Mouse (Mus musculus) layer of hippocampus, adult 18-20 months (tissue): ENCODE data around the gene Dcpp3. TPM values are rescaled to one million over a fixed set of nuclear protein-coding genes. Genes with fewer than 3 reads are reported as not detected.
"Not testable (repeated sequence)": the region's sequence is repeated elsewhere in the genome, so short reads cannot be mapped to it uniquely, and the experiment has no call there.

ENCODE experiments used
- DNase-seq, 2 experiments: peaks; one replicate each; pipeline ENCODE4 v3.0.0; 2022; ENCODE audit warnings: low spot score in 2 of 2
- long read RNA-seq: library from polyadenylated mRNA; stranded (forward); transcript quantifications from one replicate; pipeline ENCODE4 v2.0.0, GENCODE M21; 2021
- total RNA-seq, 2 experiments: library from RNA; stranded (reverse); gene quantifications; 2 replicates each; pipeline ENCODE4 v1.2.3; 2021

The Dcpp3 gene
- not detected for total RNA-seq
- long read RNA-seq: 0 reads

DNA sequence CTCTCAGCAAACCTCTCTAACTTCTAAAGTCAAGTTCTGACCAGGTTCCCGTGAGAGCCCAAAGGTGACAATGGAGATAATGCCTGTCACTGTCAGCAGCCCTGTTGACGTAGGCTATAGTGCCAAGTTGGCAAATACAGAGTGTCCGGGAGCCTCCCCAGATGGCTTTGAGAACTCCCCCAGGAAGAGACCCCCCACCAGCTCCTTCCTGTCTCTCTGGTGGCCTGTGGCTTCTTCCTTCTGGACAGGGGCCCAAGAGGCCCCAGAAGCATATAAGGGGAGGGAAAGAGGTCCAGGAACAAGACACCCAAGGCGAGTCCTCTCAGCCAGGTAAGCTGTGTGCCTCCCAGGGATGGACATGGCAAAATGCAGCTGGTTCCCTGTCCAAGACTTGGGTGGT is at the start of gene Dcpp3:
Gene Dcpp3, plus strand, starts transcription at position 301 of the 400 bp plus-strand sequence.
- DNase-seq: not testable (repeated sequence)

DNA sequence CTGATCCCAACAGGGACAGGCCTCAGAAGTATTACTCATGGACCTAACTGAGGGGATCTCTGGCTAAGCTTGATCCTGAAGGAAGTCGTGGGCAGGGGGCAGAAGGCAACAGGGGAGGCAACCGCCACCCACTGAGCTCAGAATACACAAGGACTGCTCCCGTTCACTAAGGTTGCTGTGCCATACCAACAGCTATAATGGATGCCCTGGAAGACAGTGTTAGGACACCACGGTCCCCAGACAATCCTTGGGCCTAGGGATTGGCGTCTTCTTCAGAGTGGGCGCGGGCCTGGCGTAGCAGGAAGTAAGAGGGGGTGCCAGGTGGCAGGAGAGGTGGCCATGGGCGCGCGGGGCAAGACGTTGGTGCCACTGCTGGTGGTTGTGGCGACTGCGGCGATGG is 49.5 kb upstream of the Dcpp3 start, which contains the start of gene Prss21:
Gene Prss21, plus strand, starts transcription at position 301 of the 400 bp plus-strand sequence.
- DNase-seq: no peak

DNA sequence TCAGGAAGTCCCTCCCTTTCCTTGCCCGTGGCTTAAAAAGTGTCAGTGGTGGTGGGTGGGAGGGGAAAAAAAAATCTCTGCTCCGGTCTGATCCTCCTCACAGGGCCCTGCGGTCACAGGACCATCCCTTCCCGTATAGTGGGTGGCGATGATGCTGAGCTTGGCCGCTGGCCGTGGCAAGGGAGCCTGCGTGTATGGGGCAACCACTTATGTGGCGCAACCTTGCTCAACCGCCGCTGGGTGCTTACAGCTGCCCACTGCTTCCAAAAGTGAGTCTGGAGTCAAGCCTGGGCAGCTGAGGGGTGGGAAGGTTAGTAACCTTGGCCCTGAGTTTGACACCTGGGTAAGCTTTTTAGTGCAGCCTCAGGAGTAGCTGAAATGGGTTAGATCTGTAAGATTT is 48.7 kb upstream of the Dcpp3 start:
- no peak for DNase-seq

DNA sequence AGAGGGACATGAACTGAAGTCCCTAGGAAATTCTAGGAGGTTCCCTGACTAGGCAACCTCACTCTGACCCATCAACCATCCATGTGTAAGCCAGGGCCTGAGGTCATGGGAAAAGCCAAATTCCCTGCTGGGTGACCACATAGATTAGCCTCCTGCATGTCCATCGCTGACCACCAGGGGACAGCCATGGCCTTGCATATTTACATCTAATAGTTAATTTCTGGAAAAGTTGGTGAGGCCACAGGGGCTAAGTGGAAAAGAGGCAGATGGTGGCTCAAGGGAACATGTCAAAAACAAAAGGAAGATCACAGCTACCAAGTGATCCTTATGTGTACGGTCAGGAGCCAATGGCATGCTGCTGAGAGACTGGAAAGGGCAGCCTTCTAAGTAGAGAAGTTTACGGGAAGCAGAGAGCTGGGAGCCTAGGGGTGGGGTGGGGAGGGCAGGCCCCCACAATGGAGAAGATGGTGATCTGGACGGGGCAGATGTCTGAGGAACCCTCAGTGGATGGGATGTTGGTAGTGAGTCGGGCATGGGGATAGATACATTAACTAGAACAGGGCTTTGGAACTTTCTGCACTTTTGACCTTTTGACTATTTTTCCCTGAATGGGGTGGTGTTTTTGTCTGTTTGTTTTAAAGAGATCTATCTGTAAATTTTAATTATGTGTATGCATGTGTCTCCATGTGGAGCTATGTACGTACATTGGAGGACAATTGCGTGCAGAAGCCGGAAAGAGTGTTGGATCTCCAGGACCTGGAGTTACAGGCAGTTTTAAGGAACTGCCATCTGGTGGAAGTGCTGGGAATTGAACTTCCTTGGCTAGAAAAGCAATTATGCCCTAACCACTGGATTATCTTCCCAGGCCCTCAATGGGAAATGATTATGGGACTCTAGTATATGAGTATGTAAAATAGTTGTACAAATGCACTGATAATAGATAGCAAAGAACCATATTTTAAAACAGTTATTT is 43.1 kb upstream of the Dcpp3 start:
- DNase-seq: peak in 1 of 2 experiments; percentile 50

DNA sequence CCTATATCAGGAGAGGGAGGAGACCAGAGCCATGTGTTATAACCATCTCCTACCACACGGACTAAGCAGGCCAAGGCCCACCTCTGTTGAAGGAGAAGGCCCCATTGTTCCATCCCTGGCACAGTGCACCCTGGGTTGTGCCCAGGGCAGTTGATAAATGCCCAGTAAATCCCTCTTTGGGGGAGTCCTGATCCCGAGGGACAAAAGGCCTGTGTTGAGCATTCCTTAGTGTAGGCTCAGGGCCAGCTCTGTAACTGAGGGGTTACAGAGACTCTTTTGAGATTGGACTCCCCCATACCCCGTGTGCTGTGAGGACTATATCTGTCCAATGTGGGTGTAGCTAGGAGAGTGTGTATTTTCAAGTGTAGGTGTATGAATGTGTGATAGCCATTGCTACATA is 40.5 kb upstream of the Dcpp3 start:
- peak in 1 of 2 experiments; percentile 24 for DNase-seq

DNA sequence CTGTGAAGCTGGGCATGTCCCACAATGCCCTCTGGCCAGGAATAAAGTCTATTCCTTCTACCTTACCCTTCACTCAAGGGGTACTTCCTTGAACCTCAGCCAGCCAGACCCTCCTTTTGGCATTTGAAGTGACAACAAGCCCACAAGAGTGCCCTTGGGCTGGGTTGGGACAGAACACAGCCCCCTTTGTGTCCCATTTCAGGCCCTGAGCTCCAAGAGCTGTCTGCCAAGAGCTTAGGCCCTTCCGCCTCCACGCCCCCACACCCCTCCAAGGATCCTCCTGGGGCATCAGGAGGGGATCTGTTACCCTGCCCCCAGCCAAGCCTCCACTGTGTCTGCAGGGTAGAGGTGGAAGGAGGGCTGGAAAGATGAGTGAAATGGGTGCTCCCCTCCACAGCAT is 40.1 kb upstream of the Dcpp3 start:
- DNase-seq: no peak

DNA sequence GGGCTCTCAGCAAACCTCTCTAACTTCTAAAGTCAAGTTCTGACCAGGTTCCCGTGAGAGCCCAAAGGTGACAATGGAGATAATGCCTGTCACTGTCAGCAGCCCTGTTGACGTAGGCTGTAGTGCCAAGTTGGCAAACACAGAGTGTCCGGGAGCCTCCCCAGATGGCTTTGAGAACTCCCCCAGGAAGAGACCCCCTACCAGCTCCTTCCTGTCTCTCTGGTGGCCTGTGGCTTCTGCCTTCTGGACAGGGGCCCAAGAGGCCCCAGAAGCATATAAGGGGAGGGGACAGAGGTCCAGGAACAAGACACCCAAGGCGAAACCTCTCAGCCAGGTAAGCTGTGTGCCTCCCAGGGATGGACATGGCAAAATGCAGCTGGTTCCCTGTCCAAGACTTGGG is 36.7 kb upstream of the Dcpp3 start, which contains the start of the genes Dcpp1 and Dcpp2:
Gene Dcpp1, plus strand, starts transcription at position 301 of the 400 bp plus-strand sequence.
Gene Dcpp2, plus strand, starts transcription at position 305 of the 400 bp plus-strand sequence.
- DNase-seq: not testable (repeated sequence)

DNA sequence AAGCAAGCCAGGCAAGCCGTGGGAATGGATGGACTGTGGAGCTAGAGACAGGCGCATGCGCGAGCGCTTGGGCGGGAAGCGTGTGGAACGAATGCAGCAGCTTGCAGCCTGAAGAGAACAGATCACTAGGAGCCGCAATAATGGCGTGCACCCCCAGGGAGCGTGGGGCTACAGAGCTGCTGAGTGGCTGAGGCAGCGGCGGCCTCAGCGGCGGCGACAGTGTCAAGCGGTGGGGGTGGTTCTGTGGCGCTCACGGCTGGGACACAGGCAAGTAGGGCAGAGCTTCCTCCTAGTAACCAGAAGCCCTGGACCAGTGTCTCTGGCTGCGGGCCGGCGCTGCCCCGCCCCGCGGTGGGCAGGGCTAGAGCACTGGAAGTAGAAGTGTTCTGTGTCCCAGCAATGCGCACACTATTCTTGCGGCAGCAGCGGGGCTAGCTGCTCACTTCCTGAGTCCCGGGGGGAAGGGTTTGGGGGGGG is 7.3 kb downstream of the Dcpp3 start:
- DNase-seq: peak; percentile 86 to 92

DNA sequence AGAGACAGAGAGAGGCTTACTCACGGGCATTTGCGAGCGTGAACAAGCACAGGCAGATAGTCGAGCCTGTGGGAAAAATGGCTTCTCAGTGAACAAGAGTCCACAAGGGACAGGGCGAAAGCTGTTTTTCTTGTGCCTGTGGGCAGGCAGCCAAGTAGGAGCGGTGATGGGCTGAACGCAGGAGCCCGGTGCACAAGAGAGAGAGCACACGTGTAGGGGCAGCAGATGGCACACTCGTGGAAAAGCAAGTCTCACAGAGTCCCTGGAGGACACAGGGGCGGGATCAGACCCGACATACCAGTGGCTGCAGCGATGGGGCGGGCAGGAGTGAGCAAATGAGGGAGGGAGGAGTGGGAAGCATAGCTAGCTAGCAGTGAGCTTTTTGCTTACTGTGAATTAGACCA is 7.8 kb downstream of the Dcpp3 start:
- peak; percentile 22 to 49 for DNase-seq

DNA sequence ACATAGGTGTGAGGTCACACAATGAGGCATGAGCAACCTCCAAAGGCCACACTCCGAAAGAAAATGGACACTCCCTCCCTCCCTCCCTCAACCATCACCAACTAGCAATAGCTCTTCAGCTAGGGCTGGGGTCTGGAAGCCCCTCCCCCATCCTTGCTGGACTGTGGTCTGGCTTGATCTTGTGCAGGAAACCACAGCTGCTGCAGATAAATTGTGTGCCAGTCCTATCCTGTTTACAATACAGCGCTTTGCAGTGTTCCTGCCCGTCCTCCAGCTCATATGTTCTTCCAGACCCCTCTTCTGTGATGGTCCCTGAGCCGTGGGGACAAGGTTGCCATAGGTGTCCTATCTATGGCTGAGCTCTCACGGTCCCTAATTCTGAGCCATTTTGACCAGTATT is 13.9 kb downstream of the Dcpp3 start:
- no peak for DNase-seq

DNA sequence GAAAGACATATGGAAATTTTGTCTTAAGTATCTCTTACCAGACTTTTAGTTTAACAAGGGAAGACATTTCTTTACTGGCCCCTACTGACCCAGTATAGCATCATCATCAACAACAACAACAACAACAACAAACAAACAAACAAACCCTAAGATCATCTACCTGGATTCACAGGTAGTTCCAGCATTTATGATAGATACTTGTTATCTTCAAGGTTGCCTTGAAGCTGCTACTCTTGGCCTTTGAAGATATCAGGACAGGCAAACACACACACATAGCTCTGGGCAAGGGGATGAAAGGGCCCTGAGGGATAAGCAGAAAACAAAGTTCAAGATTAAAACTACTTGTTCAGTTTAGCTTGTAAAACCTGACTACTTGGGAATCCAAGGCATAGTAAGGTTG is 24.1 kb downstream of the Dcpp3 start, which contains the start of gene Sbp:
Gene Sbp, plus strand, starts transcription at position 301 of the 400 bp plus-strand sequence.
- no peak for DNase-seq

DNA sequence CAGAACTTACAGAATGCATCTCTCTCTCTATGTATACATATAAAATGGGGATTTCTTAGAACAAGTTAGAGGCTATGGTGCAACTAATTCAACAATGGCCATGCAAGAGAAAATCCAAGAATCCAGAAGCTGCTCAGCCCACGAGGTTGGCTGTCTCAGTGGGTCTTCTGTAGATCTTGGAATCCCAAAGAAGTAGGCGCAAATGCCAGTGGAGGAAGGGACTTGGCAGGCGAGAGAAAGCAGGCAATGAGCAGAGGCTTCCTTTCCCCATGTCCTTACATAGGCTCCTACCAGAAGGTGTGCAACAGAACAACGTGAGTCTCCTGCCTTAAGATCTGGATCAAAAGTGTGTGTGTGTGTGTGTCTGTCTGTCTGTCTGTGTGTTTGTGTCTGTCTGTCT is 30.2 kb downstream of the Dcpp3 start:
- DNase-seq: not testable (repeated sequence)

DNA sequence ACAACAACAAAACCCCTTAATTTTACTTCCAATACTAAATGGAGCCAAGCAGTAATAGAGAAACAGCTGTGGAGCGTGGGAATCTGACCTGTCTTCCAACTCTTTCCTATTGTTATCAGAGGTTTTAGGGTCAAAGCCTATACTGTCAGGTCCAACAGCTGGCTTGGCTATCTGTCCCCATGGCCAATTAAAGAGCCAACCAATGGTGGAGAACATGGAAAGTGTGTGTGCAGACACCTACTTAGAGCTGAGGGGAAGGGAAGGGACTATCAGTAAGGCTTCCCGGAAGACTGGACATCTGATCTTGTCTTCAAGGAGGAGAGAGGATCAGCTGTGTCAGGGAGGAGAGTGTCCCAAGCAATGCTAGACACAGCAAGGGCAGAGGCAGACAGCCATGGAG is 31.8 kb downstream of the Dcpp3 start:
- no peak for DNase-seq

DNA sequence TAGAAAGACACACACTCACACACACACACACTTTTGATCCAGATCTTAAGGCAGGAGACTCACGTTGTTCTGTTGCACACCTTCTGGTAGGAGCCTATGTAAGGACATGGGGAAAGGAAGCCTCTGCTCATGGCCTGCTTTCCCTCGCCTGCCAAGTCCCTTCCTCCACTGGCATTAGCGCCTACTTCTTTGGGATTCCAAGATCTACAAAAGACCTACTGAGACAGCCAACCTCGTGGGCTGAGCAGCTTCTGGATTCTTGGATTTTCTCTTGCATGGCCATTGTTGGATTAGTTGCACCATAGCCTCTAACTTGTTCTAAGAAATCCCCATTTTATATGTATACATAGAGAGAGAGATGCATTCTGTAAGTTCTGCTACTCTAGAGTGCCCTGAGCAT is 33.6 kb downstream of the Dcpp3 start:
- DNase-seq: not testable (repeated sequence)

DNA sequence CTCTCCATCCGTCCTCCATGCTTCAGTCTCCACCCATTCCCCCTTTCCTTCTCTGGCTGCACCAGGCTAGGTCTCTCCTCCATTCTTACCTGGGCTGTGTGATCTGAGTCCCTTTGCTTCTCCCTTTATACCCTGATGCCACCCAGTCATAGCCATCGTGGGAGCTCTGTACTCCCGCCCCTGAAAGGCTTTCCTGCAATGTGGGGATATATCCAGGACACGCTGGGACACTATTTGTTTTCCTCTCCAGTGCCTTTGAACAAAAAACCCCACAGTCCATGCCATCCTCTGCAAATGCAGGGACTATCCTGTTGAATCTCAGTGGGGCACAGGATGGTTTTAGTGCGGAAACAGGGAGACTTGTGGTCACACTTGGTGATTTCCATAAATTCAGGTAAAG is 37.9 kb downstream of the Dcpp3 start, which contains the start of gene Sbpl:
Gene Sbpl, minus strand, starts transcription at position 101 of the 400 bp plus-strand sequence.
- DNase-seq: no peak

DNA sequence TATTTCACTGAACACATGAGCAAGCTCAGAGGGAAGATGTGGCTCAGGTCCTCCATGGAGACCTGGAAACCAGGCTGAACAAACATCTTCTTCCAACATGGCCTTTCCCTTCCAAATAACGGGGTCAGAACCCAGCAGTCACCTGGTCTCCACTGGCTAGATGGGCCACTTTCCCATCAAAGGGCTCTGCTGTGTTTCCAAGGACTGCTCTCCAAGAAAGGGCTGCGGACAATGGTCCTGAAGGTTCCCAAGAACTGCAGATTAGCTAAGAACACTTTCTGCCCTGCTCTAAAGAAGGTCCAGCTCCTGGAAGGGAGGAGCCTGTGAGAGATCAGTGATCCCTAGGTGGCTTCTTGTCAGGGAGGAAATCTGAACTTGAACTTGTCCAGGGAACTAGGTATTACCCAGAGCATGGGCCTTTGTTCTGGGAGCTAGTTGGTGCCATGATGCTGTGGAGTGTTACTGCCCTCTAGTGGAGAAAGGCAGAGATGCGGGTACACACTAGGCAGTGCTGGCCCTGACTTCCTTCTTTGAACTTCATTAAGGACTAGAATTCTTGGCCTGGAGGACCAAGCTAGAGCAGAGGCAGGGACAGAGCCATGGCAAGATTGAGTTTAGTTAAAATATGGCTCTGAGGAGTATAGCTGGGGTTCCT is 43.0 kb downstream of the Dcpp3 start:
- DNase-seq: peak; percentile 63 to 93

DNA sequence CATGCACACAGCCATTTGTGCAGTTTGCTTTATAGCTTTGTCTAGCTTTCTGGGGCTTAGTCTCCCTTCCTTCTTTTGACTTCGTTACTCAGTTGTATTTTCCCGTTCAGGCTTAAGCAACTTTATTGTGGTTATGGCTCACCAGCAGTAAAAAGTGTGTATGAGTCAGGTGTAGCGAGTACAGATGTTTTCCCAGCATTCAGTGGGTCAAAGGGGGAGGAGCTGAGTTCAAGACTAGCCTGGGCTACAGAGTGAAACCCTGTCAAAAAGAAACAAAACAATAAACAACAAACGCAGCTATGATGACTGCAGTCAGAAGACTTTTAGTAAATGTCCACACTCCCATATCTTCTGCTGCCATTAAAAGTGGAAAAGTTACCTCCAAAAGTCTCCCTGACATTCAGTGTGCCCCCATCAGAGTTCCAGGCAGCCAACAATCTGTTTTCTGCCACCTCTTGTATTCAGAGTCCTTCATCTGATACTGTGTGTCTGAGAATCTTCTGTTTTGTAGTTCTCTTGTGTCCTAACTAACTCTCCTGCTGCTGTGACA is 44.4 kb downstream of the Dcpp3 start:
- no peak for DNase-seq

DNA sequence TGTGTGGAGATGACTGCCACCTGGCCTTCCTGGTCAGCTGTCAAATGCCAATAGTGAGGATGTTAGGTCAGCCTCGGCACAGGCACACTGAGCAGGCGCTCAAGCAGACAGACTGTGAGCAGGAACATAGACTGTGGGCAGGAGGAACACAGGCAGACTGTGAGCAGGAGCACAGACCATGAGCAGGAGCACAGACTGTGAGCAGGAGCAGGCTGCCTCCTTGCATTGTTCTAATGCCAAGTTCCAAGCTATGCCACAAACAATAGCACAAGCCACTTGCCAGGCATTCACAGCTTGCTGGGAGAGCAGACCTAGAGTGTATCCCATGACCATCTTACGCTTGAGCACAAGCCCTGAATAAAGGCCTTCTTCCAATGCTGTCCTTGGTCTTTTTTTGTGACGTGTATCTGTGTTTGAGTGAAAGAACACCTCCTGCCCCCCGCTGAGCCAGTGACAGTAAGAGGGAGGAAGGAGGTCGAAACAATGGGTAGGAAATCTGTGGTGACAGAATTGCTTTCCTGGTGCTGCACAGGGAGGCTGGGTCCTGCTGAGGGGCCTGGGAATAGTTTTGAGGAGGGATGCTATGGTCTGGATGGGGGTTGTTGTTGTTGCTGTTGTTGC is 48.7 kb downstream of the Dcpp3 start:
- DNase-seq: peak; percentile 14 to 48

DNA sequence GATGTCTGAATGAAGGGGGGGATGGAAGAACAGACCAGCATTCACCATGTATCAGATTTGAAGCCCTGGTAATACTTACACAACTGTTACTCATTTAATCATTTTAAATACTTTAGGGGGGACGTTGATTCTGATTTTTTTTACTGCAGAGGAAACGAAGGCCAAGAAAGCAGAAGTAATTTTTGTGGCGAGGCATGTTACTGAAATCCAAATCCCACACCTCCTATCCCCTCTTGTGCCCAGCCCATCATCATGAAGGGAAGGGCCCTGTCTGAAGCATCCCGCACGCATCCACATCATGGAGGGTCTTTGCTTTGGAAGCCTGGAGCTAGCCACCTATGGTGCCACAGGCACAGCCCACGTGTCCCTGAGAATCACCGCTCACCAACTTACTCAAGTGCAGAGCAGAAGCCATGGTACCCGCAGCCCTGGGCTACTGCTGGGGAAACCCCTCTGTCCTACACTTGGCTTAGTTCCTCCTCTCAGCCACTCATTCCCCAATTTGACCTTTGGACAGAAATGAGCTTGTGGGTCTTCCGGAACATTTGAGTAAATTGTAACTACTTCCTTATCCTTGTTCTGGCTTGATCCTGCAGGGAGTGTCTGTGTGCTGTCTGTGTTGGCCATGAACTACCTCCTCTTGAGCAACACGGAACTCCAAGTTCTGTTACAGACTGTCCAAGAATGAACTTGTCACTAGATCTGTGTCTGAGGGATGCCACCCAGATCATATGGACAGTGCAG is 49.6 kb downstream of the Dcpp3 start:
- no peak for DNase-seq

DNA sequence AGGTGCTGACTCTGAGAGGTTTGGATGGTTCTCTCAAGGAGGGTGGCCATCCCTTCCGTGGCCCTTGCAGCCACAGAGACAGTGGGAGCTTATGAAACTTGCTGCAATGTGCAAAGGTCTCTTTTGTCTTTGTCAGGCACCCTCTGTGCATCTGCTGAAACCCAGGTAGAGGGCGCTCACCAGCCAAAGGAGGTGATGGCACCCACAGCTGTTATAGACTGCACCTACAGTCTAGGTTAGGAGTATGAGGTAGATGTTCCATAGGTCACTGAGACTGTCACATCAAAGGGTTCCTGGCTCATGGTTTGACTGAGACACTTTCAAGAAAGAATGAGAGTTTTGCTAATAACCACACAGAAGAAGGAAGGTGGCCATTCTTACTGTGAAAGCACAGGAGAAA is 51.5 kb downstream of the Dcpp3 start:
- no peak for DNase-seq
